Mouse (Mus musculus) megakaryocyte-erythroid progenitor cell, adult 5-6 weeks (primary cell): ENCODE results near the gene Cspg5. TPM values are rescaled to one million over a fixed set of nuclear protein-coding genes. Genes with fewer than 3 reads are reported as not detected.

ENCODE experiments used
- ATAC-seq: replicated peaks from 2 replicates; pipeline ENCODE4 v1.8.0; 2016; ENCODE audit warnings: mild to moderate bottlenecking, inconsistent platforms; ENCODE audit not compliant: severe bottlenecking, poor library complexity, low FRiP score, low TSS enrichment
- total RNA-seq, 2 experiments: library from RNA; stranded (forward) in 1 of 2; stranded (reverse) in 1 of 2; fragments of 200-1000, 215-1000 nt in 1 of 2; fragments of >200 nt in 1 of 2; fragmentation: Nextera tagmentation in 1 of 2; gene quantifications; 2 replicates each; pipeline ENCODE4 v1.2.3; 2014 to 2017

The Cspg5 gene
- total RNA-seq, 2 experiments from 2014 or later, result 0.33 to 1.7 TPM

- ATAC-seq, result peak; percentile 96
Observed at GRCm38 (mm10) chr9:110304969-110305651, 61.5 kb downstream of the Cspg5 start, which contains the start of gene Elp6. TSS of gene Elp6 (plus strand) at chr9:110305173.

DNA sequence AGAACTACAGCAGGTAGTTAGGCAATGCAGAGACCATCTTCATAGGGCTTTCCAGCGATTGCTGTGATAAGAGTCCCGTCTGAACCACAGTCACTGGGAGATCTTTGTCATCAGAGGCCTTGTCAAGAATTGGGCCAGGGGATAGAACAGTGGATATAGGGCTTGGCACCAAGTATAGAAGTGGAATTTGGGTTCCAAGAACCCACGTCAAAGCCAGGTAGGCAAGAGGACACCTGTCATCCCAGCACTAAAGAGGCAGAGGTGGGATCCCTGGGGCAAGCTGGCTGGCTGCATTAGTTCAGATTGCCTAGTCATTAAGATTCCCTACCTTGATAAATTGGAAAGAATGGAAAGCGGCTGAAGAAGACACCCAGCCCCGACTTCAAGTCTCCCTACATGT lies 62.8 kb downstream of the Cspg5 start:
- no peak for ATAC-seq

Other genes with a start within 250 kb of the Cspg5 start
- 120 and 133 TPM in 2 replicates for gene Smarcc1, start 126.1 kb upstream of the Cspg5 start, total RNA-seq (2014; fragmentation: Nextera tagmentation)
- gene Smarcc1, start 126.1 kb upstream of the Cspg5 start, total RNA-seq (2017), result 80.3 and 89.5 TPM in 2 replicates
- gene Dhx30, start 126.0 kb upstream of the Cspg5 start, total RNA-seq (2014; fragmentation: Nextera tagmentation), result 137 TPM in 2 replicates
- gene Dhx30, start 126.0 kb upstream of the Cspg5 start, total RNA-seq (2017), result 59.2 and 71.1 TPM in 2 replicates
- gene Elp6, start 61.4 kb downstream of the Cspg5 start, total RNA-seq (2014; fragmentation: Nextera tagmentation), result 4.1 and 10.1 TPM in 2 replicates
- gene Elp6, start 61.4 kb downstream of the Cspg5 start, total RNA-seq (2017), result 6.3 and 10.2 TPM in 2 replicates
- 35.0 and 48.5 TPM in 2 replicates for gene Scap, start 89.5 kb downstream of the Cspg5 start, total RNA-seq (2014; fragmentation: Nextera tagmentation)
- gene Scap, start 89.5 kb downstream of the Cspg5 start, total RNA-seq (2017), result 20.3 and 60.7 TPM in 2 replicates
- gene Ptpn23, start 164.4 kb downstream of the Cspg5 start, total RNA-seq (2014; fragmentation: Nextera tagmentation), result 17.7 and 24.3 TPM in 2 replicates
- 1.9 and 11.0 TPM in 2 replicates for gene Ptpn23, start 164.4 kb downstream of the Cspg5 start, total RNA-seq (2017)
- gene Ngp, start 176.0 kb downstream of the Cspg5 start, total RNA-seq (2014; fragmentation: Nextera tagmentation), result 415 TPM in 1 of 2 replicates, not detected in the other
- gene Ngp, start 176.0 kb downstream of the Cspg5 start, total RNA-seq (2017), result 12.5 and 64.5 TPM in 2 replicates
- gene Klhl18, start 232.9 kb downstream of the Cspg5 start, total RNA-seq (2014; fragmentation: Nextera tagmentation), result 3.7 and 9.7 TPM in 2 replicates
- gene Klhl18, start 232.9 kb downstream of the Cspg5 start, total RNA-seq (2017), result 7.7 and 8.6 TPM in 2 replicates
- 0.77 and 1.1 TPM in 2 replicates for gene Kif9, start 233.2 kb downstream of the Cspg5 start, total RNA-seq (2014; fragmentation: Nextera tagmentation)
- 1.3 and 1.6 TPM in 2 replicates for gene Kif9, start 233.2 kb downstream of the Cspg5 start, total RNA-seq (2017)